Mouse (Mus musculus): Measurements from ENCODE around the gene Ahrr. TPM values are rescaled to one million over a fixed set of nuclear protein-coding genes. Genes with fewer than 3 reads are reported as not detected.

Ahrr gene
- polyA plus RNA-seq, 1 experiment from 2014 or later: 0.36 TPM

DNA sequence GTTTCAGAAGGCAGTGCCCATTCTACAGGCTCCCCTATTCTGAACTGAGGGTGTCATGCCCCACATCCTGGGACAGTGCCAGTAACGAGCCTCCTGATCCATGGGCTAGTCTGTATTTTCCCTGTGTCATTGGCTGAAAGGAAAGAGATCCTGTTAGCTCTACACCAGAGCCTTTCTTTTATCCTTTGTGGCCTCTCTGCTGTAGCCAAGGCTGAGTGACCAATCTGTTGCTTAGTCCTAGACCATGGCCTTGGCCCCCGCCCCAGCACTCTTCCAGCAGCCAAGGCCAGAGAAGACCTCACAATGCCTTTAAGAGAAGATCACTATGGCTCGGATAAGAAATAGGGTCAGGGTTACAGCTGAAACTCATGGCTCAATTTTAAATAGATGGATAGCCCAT, 73.7 kb downstream of the Ahrr start:
- no peaks in the 10 kb centered on the region for H3K9me3 ChIP-seq
- no peak overlapping the region for H3K4me2 ChIP-seq
- H3K27me3 ChIP-seq: no peaks in the 10 kb centered on the region
- H3K9ac ChIP-seq: no peak overlapping the region
- H3K4me1 ChIP-seq (replicated peaks): no peaks in the 10 kb centered on the region
- no peak overlapping the region for H3K27ac ChIP-seq (replicated peaks)
- H3K4me3 ChIP-seq: no peak overlapping the region
- ATAC-seq (ENCODE audit: low read depth): no peak
- no peaks in the 10 kb centered on the region for H3K36me3 ChIP-seq
- WGBS: 79% methylated on average over 3 of the region's 3 CpGs

DNA sequence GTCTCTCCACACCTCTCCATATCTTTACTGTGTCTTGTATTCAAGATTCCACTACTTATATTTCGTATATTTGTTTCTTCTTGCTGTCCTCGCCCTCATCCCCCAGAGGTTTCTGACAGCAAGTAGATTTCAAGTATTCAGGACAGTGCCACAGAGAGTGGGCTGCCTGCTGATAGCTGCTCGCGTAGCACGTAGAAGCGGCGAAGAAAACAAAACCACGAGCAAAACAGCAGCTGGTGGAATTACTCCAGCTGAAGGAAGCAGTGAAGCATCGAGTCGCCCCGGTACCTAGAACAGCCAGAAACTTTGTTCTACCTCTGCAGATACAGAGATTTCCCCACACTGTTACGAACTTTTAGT, 83.2 kb downstream of the Ahrr start:
- ATAC-seq (ENCODE audit: low read depth): peak; percentile 60
- peak overlapping the region; percentile 90 for H3K27ac ChIP-seq (replicated peaks)
- peaks cover 34% of the 10 kb centered on the region for H3K4me1 ChIP-seq (replicated peaks)
- H3K36me3 ChIP-seq: peaks cover 12% of the 10 kb centered on the region
- H3K27me3 ChIP-seq: no peaks in the 10 kb centered on the region
- peak overlapping the region; percentile 89 for H3K4me2 ChIP-seq
- H3K4me3 ChIP-seq: peak overlapping the region; percentile 75
- WGBS: 17% methylated on average over 12 of the region's 12 CpGs
- H3K9me3 ChIP-seq: no peaks in the 10 kb centered on the region
- H3K9ac ChIP-seq: peak overlapping the region; percentile 87

DNA sequence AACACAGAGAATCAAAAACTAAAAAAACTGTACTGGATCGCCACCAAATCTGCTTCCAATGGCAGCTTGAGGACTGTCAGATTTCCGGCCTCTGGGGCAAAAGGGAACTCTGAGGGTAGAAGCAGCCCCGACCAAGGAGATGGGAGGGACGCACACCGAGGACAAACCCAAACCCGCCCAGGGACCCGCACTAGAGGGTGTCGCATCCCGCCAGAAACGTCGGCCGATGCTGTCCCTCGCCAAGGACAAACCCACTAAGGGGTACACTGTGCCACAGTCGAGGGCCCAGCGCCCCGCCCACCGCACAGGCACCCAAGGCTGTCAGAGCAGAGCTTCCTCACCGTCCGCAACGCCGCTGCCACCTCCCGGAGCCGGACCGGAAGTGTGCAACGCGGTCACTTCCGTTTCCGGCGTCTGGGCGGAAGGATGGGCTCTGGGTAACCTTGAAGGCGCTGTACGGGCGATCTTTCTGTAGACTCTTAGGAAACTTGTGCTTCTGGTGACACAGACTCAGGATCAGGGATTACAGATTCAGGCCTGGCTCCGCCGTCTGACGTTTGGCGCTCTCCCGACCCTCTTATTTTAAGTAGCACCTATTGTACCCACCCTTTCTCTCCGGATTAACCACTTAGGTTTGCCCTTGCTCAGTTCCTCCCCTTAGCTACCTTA, 83.7 kb downstream of the Ahrr start, which contains the start of gene Exoc3:
Gene Exoc3 (minus strand): TSS at position 416 of the 669 bp plus-strand sequence.
- Histone ChIP-seq H3K9ac (peak within 1 kb of the TSS; percentile 87), H3K9me3 (no peaks in the 10 kb centered on the region), H3K27me3 (no peaks in the 10 kb centered on the region), H3K4me3 (peak within 1 kb of the TSS; percentile 75), H3K4me1 (replicated peaks) (peaks cover 34% of the 10 kb centered on the region), H3K4me2 (peak within 1 kb of the TSS; percentile 89), H3K27ac (replicated peaks) (peak within 1 kb of the TSS; percentile 90), H3K36me3 (peaks cover 17% of the 10 kb centered on the region)
- under 1% methylated on average over 39 of the region's 39 CpGs for whole genome bisulfite sequencing
- ATAC-seq (ENCODE audit: low read depth): peak; percentile 99

DNA sequence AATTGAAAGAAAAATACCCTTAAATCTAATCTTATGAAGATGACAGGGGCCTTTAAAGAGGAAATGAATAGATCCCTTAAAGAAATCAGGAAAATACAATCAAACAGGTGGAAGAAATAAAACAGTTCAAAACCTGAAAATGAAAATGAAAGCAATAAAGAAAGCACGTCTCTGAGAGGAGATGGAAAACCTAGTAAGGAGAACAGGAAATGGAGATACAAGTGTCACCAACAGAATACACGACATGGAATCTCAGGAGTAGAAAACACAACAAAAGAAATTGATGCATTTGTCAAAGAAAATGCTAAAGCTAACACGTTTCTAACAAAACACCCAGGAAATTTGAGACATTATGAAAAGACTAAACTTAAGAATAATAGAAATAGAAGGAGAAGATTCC, 95.7 kb downstream of the Ahrr start:
- Histone ChIP-seq H3K36me3 (peaks cover 48% of the 10 kb centered on the region), H3K4me2 (no peak overlapping the region), H3K9me3 (no peaks in the 10 kb centered on the region), H3K9ac (no peak overlapping the region), H3K27ac (replicated peaks) (no peak overlapping the region), H3K27me3 (no peaks in the 10 kb centered on the region), H3K4me1 (replicated peaks) (no peaks in the 10 kb centered on the region), H3K4me3 (no peak overlapping the region)
- 90% methylated on average over 3 of the region's 3 CpGs for WGBS
- ATAC-seq (ENCODE audit: low read depth): no peak

DNA sequence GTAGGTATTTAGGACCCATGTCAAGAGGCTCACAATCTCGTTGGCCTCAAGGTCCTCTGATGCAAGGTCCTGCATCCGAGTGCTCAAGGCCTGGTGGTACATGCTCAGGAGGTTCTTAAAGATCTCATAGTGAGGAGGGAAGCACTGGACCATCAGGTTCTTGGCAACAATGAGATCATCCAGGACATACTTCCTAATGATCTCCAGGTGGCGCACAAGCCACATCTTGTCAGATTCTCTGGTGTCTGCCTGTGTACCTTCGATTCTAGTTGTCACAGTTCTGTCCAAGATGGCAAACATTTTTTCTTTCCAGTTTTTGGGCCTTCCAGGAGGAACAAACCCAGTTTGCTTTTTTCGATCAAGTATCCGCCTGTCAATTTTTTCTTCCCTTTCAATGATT, 99.5 kb downstream of the Ahrr start:
- no peaks in the 10 kb centered on the region for H3K4me1 ChIP-seq (replicated peaks)
- H3K27ac ChIP-seq (replicated peaks): no peak overlapping the region
- H3K4me2 ChIP-seq: no peak overlapping the region
- H3K27me3 ChIP-seq: no peaks in the 10 kb centered on the region
- H3K9me3 ChIP-seq: no peaks in the 10 kb centered on the region
- no peak overlapping the region for H3K9ac ChIP-seq
- H3K36me3 ChIP-seq: peaks cover 67% of the 10 kb centered on the region
- ATAC-seq (ENCODE audit: low read depth): no peak
- WGBS: 85% methylated on average over 6 of the region's 6 CpGs
- no peak overlapping the region for H3K4me3 ChIP-seq

DNA sequence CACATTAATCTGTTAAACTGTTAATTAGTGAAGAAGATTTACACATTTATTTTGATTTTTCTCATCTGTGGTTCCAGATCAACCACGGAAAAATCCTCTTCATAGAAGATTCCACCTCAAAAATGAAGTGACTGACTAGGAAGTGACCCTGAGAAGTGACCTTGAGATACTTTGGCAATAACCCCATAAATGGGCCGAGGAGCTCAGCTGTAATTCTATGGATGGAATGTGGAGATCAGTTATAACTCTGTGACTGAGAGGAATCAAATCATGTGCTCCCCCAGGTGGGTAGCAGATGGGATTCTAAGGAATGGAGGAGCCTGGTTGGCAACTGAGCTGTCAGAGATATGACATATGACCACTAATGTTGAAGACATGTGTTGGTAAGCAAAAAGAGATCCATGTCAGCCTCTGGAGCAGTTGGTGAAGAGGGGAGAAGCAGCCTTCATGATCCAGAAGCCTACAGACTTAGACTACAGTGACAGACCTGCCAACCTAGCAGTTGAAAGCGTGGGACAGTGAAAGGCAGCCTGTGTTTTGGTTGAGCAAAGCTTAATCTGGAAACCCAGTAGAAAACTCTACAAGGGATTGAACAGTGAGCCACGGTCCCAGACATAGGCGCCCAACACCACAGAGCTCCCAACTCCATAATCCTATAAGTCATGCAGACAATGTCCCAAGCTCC, 109.0 kb downstream of the Ahrr start:
- no peak overlapping the region for H3K4me2 ChIP-seq
- ATAC-seq (ENCODE audit: low read depth): no peak
- no peak overlapping the region for H3K9ac ChIP-seq
- H3K4me1 ChIP-seq (replicated peaks): no peaks in the 10 kb centered on the region
- no peaks in the 10 kb centered on the region for H3K27me3 ChIP-seq
- H3K4me3 ChIP-seq: no peak overlapping the region
- 93% methylated on average over 5 of the region's 5 CpGs for WGBS
- H3K27ac ChIP-seq (replicated peaks): no peak overlapping the region
- H3K36me3 ChIP-seq: peaks cover 67% of the 10 kb centered on the region
- no peaks in the 10 kb centered on the region for H3K9me3 ChIP-seq

DNA sequence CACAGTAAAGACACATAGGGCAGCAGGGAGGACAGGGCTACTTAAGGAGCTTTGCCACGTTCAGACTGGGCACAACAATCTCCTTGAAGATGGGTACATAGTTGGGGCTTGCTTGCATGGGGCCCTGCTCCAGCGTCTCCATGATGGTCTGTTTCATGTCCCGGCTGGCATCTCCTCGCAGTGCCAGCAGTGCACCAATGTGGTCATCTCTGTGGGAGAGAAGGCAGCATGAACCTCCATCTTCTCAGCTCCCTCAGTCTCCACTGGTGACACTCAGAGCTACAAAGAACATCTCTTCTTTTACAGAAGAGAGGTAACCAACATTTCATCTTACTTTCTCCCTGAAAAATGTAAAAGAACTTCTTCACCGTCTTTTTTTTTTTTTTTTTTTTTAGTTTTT, 120.1 kb downstream of the Ahrr start:
- no peaks in the 10 kb centered on the region for H3K27me3 ChIP-seq
- H3K4me3 ChIP-seq: no peak overlapping the region
- no peak for ATAC-seq (ENCODE audit: low read depth)
- H3K9ac ChIP-seq: no peak overlapping the region
- H3K9me3 ChIP-seq: no peaks in the 10 kb centered on the region
- H3K36me3 ChIP-seq: peaks cover 79% of the 10 kb centered on the region
- no peak overlapping the region for H3K4me2 ChIP-seq
- no peak overlapping the region for H3K27ac ChIP-seq (replicated peaks)
- WGBS: 93% methylated on average over 5 of the region's 5 CpGs
- peaks cover 3% of the 10 kb centered on the region; the same call in 1 of the 2 replicates for H3K4me1 ChIP-seq (replicated peaks)

DNA sequence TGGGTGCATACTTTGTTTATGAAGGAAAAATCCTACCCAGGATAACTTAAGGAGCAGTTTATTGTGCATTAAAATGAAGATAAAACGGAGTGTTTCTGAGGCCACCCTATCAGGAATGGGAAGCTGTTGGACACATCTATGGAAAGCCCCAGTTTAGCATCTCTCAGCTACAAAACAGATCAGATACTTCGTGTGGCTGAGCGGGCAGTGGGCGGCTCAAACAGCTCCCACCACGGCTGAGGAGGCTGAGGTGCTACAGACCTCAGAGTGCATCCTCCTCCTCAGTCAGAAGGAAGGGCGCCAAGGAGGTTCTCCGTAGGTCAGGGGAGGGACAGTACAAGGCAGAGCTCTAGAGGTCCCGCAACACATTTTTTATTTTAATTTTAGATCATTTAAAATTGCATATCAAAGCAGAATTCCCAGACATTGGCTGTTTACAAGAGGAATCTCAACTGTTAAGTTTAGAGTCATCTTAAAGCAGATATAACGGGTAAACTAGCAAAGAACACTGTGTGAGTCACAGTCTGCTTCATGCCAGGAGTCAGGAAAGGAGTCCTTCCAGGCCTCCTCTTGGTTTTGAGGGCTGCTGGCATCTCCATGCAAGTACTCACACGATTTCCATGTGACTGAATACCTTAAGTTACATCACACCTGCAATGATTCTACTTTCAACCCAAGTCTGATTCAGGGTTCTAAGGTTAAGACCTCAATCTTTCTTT, 122.5 kb downstream of the Ahrr start:
- no peak overlapping the region for H3K4me3 ChIP-seq
- H3K4me1 ChIP-seq (replicated peaks): peaks cover 12% of the 10 kb centered on the region; the same call in 1 of the 2 replicates
- H3K36me3 ChIP-seq: peaks cover 60% of the 10 kb centered on the region
- no peaks in the 10 kb centered on the region for H3K9me3 ChIP-seq
- ATAC-seq (ENCODE audit: low read depth): no peak
- 87% methylated on average over 10 of the region's 10 CpGs for WGBS
- no peak overlapping the region for H3K4me2 ChIP-seq
- H3K9ac ChIP-seq: no peak overlapping the region
- H3K27me3 ChIP-seq: no peaks in the 10 kb centered on the region
- H3K27ac ChIP-seq (replicated peaks): no peak overlapping the region

DNA sequence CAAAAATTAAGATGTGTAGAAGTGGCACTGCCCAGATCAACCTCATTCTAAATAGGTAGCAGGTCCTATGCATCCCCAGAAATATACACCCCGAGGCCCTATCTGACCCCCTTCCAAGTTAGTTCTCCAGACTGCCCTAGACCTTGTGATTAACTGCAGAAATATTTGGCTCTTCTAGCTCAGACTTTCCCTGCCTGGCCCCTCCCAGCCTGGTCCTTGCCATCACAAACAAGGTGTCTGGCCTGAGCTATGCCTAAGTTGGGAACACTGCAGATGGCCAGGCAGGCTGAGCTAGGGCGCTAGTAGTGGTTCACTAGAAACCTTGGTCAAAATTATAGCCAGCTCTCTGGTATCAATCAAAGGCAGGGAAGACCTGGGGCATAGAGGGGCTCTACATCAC, 124.6 kb downstream of the Ahrr start:
- H3K4me2 ChIP-seq: peak overlapping the region; percentile 74; the same call in 1 of the 2 replicates
- WGBS: 85% methylated on average over 2 of the region's 2 CpGs
- no peaks in the 10 kb centered on the region for H3K9me3 ChIP-seq
- H3K4me1 ChIP-seq (replicated peaks): peaks cover 12% of the 10 kb centered on the region; the same call in 1 of the 2 replicates
- H3K9ac ChIP-seq: no peak overlapping the region
- no peak overlapping the region for H3K27ac ChIP-seq (replicated peaks)
- H3K4me3 ChIP-seq: no peak overlapping the region
- peaks cover 40% of the 10 kb centered on the region for H3K36me3 ChIP-seq
- no peak for ATAC-seq (ENCODE audit: low read depth)
- no peaks in the 10 kb centered on the region for H3K27me3 ChIP-seq

DNA sequence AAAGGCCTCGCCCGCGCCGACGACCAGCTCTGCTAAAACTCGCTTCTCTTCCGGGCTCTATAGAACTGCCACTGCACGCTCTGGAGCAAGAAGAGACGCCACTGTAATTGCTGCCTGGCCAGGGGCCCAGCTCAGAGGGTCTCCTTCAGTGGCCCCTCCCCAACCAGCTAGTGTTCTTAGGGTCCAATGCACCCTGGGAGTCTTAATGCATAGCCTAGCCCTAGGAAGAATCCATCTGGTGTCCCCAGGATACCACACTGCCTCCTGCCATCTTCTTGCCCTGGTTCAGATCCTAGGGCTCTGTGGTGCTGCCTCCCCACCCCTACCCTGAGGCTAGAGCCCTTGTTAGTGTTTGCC, 125.1 kb downstream of the Ahrr start:
- Histone ChIP-seq H3K4me3 (peak overlapping the region; percentile 50), H3K4me2 (peak overlapping the region; percentile 74)
- 27% methylated on average over 9 of the region's 9 CpGs for WGBS

DNA sequence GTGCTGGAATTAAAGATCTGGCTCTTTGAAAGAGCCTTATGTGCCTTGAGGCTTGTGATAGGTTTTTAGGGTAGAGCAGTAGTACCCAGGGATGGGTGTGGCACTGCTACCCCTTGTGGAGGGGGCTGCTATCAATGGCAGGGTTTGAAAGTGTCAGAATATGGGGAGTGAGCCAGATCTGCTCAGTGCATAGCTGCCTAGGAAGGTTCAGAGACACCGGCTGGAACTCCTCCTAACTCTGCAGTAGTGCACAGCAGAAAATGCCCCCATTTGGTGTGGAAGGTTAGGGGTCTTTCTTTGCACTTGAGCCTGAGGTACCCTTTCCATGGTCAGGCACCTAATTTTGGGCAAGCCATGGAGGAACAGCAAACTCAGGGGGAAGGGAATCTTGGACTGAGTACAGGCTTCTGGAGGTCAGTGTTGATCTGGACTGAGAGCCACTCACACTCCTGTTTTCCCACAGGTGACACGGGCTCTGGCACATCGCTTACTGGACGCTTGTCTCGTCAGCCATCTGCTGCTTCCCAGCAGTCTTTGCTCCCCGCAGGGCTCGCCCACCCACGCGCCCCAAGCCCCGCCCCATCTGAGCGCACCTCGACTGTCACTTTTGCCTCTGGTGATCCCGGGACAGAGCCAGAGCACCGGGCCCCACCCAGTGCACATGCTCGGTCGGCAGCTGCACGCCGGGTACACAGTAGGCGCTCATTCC, 125.6 kb downstream of the Ahrr start:
- Histone ChIP-seq H3K4me3 (peak overlapping the region; percentile 50), H3K9ac (peak overlapping the region; percentile 78), H3K27ac (replicated peaks) (no peak overlapping the region), H3K4me1 (replicated peaks) (peaks cover 12% of the 10 kb centered on the region; the same call in 1 of the 2 replicates), H3K4me2 (peak overlapping the region; percentile 74), H3K36me3 (peaks cover 30% of the 10 kb centered on the region), H3K9me3 (no peaks in the 10 kb centered on the region), H3K27me3 (no peaks in the 10 kb centered on the region)
- 9% methylated on average over 19 of the region's 19 CpGs for WGBS
- ATAC-seq (ENCODE audit: low read depth): peak; percentile 87

More for the DNA sequence above, 125.1 kb downstream of the Ahrr start:
- H3K36me3 ChIP-seq: peaks cover 35% of the 10 kb centered on the region
- 0 out of 2 replicates have a peak overlapping the region, but pooled peaks have one; percentile 13 for H3K27ac ChIP-seq (replicated peaks)
- peak overlapping the region; percentile 78 for H3K9ac ChIP-seq
- no peaks in the 10 kb centered on the region for H3K27me3 ChIP-seq
- no peaks in the 10 kb centered on the region for H3K9me3 ChIP-seq
- peaks cover 12% of the 10 kb centered on the region; the same call in 1 of the 2 replicates for H3K4me1 ChIP-seq (replicated peaks)
- ATAC-seq (ENCODE audit: low read depth): peak; percentile 80
